ENCODE assay signal across 4 mouse cellular contexts in genomic region chr3:40853123-40853738, GRCm38 (mm10). TPM values are rescaled to one million over a fixed set of nuclear protein-coding genes. Genes with fewer than 3 reads are reported as not detected.
"Had no signal": no experiment of that assay in that cellular context is flagged by ENCODE, and none has a peak within 500 bp of the region (broad histone marks: within the 10 kb centered on the region; RNA-seq: fewer than 3 reads in every experiment).

No protein-coding gene starts in this region.

RNA-seq across cellular contexts. Expression of gene 1700034I23Rik, which starts 49.1 kb away (rescaled TPM):
- total RNA-seq: megakaryocyte-erythroid progenitor cell, adult 5-6 weeks; neutrophil, adult 5-6 weeks had no signal
- polyA plus RNA-seq: myocyte; spleen, adult 2 months had no signal
